Mouse (Mus musculus) lung, postnatal 0 days (tissue): Measurements from ENCODE around the gene Pax6.

Source experiments
- CTCF ChIP-seq: IDR thresholded peaks from 2 replicates; pipeline ENCODE4 v1.5.1; 2016; ENCODE audit warnings: antibody characterized with exemption, mild to moderate bottlenecking
- EP300 ChIP-seq: IDR thresholded peaks from 2 replicates; pipeline ENCODE4 v1.6.1; 2016; ENCODE audit warnings: antibody characterized with exemption, mild to moderate bottlenecking, control low read depth

GRCm38 (mm10) chr2:105705320-105705719 is 36.6 kb downstream of the Pax6 start:
- TF ChIP-seq CTCF: no peak
- no peak for TF ChIP-seq EP300
